Mouse (Mus musculus) bone marrow macrophage, adult 2 months (primary cell): Measurements from ENCODE around the gene Ctbp2.

Experiments
- CTCF ChIP-seq: IDR thresholded peaks from 2 replicates; pipeline ENCODE4 v1.5.1; 2012; ENCODE audit warnings: low read depth, mild to moderate bottlenecking, low read length, moderate library complexity
- POLR2A ChIP-seq: IDR thresholded peaks from 2 replicates; pipeline ENCODE4 v1.6.1; 2012; ENCODE audit warnings: mild to moderate bottlenecking, low read depth, low read length, borderline replicate concordance

GRCm38 (mm10) chr7:133094711-133095495 lies 29.3 kb downstream of the Ctbp2 start:
- no peak for TF ChIP-seq POLR2A
- no peak for TF ChIP-seq CTCF
